Comparison of ENCODE assay signal across 8 mouse cellular contexts in the genomic region with DNA sequence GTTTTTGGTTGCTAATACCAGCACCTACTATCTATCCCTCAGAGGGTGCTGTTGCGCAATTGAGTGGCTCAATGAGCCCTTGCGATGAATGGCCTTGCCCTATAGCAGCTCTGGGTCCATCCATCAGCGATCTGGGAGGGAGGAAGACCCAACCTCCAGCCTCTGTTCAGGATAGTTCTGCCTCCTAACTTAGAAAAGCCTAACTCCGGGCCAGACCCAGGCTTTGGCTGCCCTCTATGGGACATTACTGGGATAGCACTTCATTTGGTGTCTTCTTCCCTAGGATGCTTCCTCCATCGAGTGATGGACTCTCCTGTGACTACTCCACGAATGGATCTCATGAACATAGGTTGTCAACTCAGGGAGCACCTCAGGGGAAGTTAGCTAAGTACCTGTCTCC. TPM values are rescaled to one million over a fixed set of nuclear protein-coding genes. Genes with fewer than 3 reads are reported as not detected.
DNase-seq lines count a peak whose midpoint lies in the region; ATAC-seq and TF ChIP-seq lines count a peak whose summit lies in the region.
"Had no signal": no experiment of that assay in that cellular context is flagged by ENCODE, and none has a peak within 500 bp of the region (broad histone marks: within the 10 kb centered on the region; RNA-seq: fewer than 3 reads in every experiment).

No protein-coding gene starts in this region.

- H3K36me3 ChIP-seq in small intestine, adult 2 months (ENCODE audit: control insufficient read depth, insufficient read depth, low read length), result no peaks in the 10 kb centered on the region

- WGBS in bone marrow, adult 2 months, result 10% methylated on average over 6 of the region's 6 CpGs
- WGBS in small intestine, adult 2 months, result 14% methylated on average over 6 of the region's 6 CpGs

- H3K27me3 ChIP-seq in small intestine, adult 2 months (ENCODE audit: control insufficient read depth, insufficient read depth, low read length), result no peaks in the 10 kb centered on the region
- H3K27me3 ChIP-seq: megakaryocyte, embryonic 14.5 days had no signal

- peak; percentile 59 for TF ChIP-seq CTCF in bone marrow, adult 2 months (IDR thresholded peaks at IDR 0.05; ENCODE audit: control insufficient read depth, insufficient read depth, low read length)
- TF ChIP-seq CTCF in small intestine, adult 2 months (IDR thresholded peaks at IDR 0.05; ENCODE audit: extremely low read depth, insufficient read length, insufficient replicate concordance, low read depth, low read length), result peak; percentile 50; the same call in 1 of the 2 replicates

- no peak overlapping the region for H3K4me3 ChIP-seq in bone marrow, adult 2 months (replicated peaks; ENCODE audit: control insufficient read depth, low read depth, low read length)
- H3K4me3 ChIP-seq in small intestine, adult 2 months (ENCODE audit: low read depth, low read length), result no peak overlapping the region
- H3K4me3 ChIP-seq: megakaryocyte, embryonic 14.5 days had no signal

- ATAC-seq in hematopoietic stem cell, adult 5-6 weeks (replicated peaks in 1 of 2; ENCODE audit: insufficient read depth in 1 of 2, low FRiP score in 2 of 2, low TSS enrichment in 1 of 2, low read depth in 1 of 2, poor library complexity in 2 of 2, severe bottlenecking in 2 of 2), result peak; percentile 66 to 76
- peak; percentile 75 for ATAC-seq in megakaryocyte-erythroid progenitor cell, adult 5-6 weeks (replicated peaks; ENCODE audit: low FRiP score, low TSS enrichment, poor library complexity, severe bottlenecking)

- no peak for TF ChIP-seq POLR2A in bone marrow, adult 2 months (IDR thresholded peaks at IDR 0.05; ENCODE audit: borderline replicate concordance, control insufficient read depth, low read depth, low read length)
- no peak for TF ChIP-seq POLR2A in small intestine, adult 2 months (IDR thresholded peaks at IDR 0.05; ENCODE audit: low read depth, low read length)

- H3K4me1 ChIP-seq in bone marrow, adult 2 months (ENCODE audit: control insufficient read depth, insufficient read depth, low read length), result no peaks in the 10 kb centered on the region
- H3K4me1 ChIP-seq in small intestine, adult 2 months (ENCODE audit: control insufficient read depth, insufficient read depth, insufficient read length, low read length), result no peaks in the 10 kb centered on the region
- H3K4me1 ChIP-seq: megakaryocyte, embryonic 14.5 days had no signal

- DNase-seq in NIH3T3 (ENCODE audit: low read depth), result peak; percentile 80
- DNase-seq in fibroblast of lung, adult 2 months (ENCODE audit: low read depth), result peak; percentile 14
- DNase-seq in left cerebral cortex, adult 11 months (ENCODE audit: low spot score), result peak; percentile 35

- no peak overlapping the region for H3K27ac ChIP-seq in bone marrow, adult 2 months (ENCODE audit: control insufficient read depth, insufficient read depth, low read depth, low read length, poor library complexity)
- no peak overlapping the region for H3K27ac ChIP-seq in small intestine, adult 2 months (ENCODE audit: insufficient read depth, low read depth, low read length)

RNA-seq across cellular contexts. Expression of gene Col6a6, which starts 29.8 kb away (rescaled TPM):
- not detected in 2 replicates for polyA plus RNA-seq in bone marrow, adult 2 months (2011; ENCODE audit: insufficient read depth, insufficient read length, low replicate concordance, missing spikeins)
- total RNA-seq in hematopoietic stem cell, adult 5-6 weeks (2017), result not detected in 2 replicates
- not detected in 2 replicates for total RNA-seq in megakaryocyte-erythroid progenitor cell, adult 5-6 weeks (2014; fragmentation: Nextera tagmentation)
- not detected in 2 replicates for total RNA-seq in megakaryocyte-erythroid progenitor cell, adult 5-6 weeks (2017)
- 0.03 TPM in 1 of 2 replicates, not detected in the other for polyA plus RNA-seq in small intestine, adult 2 months (2012; rRNA removed)

Comparison
In these comparisons a context has a peak if more than half of its experiments do, and no peak if none do; other contexts are left out.
1. DNase-seq: peak in every context shown above with its lines; median percentile 80 in NIH3T3; 35 in left cerebral cortex, adult 11 months; 14 in fibroblast of lung, adult 2 months.